In the genomic region with DNA sequence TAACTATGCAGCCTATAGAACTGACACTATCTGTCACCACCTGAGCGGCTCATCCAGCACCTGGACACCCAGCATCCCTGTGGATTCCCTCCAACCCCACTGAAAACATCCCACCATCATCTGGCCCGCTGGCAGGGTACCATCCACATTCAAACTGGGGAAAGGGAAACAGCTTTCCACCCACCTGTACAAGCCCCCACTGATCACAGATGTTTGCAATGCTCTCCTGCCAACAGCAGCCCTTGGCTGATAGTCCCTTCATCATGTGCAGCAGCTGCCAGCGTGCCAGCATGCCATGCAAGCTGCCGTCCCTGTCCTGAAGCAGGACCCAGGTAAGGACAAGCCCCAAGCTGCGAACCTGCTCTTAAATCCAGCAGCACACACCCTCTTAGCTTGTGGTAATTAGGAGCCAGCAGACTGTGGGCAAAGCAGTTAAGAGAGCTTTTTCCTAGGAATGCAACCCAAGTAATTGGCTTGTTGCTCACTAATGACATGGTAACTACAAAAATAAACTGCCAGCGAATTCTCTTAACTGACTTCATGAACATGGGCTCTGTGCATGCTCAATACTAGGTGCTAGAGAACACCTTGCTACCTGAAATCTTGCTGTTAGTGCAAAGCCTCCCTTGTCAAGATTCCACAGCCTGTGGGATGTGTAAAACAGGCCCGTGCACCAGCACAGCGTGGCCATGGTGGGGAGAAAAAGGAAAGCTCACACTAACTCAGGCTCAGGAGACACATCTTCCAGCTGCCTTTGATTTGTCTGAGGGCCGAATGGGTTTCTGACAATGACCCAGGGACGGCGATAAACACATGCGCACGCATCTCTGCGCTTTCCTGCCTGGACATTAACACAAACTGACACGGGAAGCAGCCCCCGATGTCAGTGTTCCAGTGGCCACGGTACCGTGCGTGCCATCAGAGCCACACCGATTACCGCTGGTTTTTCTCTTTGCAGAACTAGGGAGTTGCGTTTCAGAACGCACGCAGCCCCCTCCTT, we compare ENCODE assay signal across 8 mouse cellular contexts.
A peak's percentile ranks its signal among the peaks of the same experiment; 100 is the strongest.
DNase-seq lines count a peak whose midpoint lies in the region; ATAC-seq lines count a peak whose summit lies in the region.

No protein-coding gene starts in this region.

- H3K27me3 ChIP-seq in megakaryocyte, embryonic 14.5 days (replicated peaks): peaks cover 6% of the 10 kb centered on the region
- peaks cover 9% of the 10 kb centered on the region; the same call in 1 of the 2 replicates for H3K27me3 ChIP-seq in limb, embryonic 15.5 days
- H3K27me3 ChIP-seq in stomach, embryonic 15.5 days (replicated peaks): 0 out of 2 replicates have a peak, but pooled peaks cover 4% of the 10 kb centered on the region

- 21% methylated on average over 24 of the region's 24 CpGs for WGBS in limb, embryonic 15.5 days
- WGBS in stomach, embryonic 15.5 days: 43% methylated on average over 24 of the region's 24 CpGs

- no peaks in the 10 kb centered on the region for H3K4me1 ChIP-seq in megakaryocyte, embryonic 14.5 days
- H3K4me1 ChIP-seq in limb, embryonic 15.5 days: peaks cover 34% of the 10 kb centered on the region
- 0 out of 2 replicates have a peak, but pooled peaks cover 7% of the 10 kb centered on the region for H3K4me1 ChIP-seq in stomach, embryonic 15.5 days

- H3K27ac ChIP-seq in limb, embryonic 15.5 days: no peak overlapping the region
- H3K27ac ChIP-seq in stomach, embryonic 15.5 days: no peak overlapping the region

- peak overlapping the region; percentile 52 for H3K4me2 ChIP-seq in limb, embryonic 15.5 days
- peak overlapping the region; percentile 38 for H3K4me2 ChIP-seq in stomach, embryonic 15.5 days

- DNase-seq in frontal cortex, postnatal 14 days (ENCODE audit: low spot score in 2 of 2): no peak
- DNase-seq in cerebellum, adult 11-12 months: no peak
- no peak for DNase-seq in frontal cortex, postnatal 10 days (ENCODE audit: low spot score in 2 of 2)

- H3K36me3 ChIP-seq in megakaryocyte, embryonic 14.5 days (replicated peaks; ENCODE audit: low read length): no peaks in the 10 kb centered on the region
- no peaks in the 10 kb centered on the region for H3K36me3 ChIP-seq in limb, embryonic 15.5 days
- H3K36me3 ChIP-seq in stomach, embryonic 15.5 days: no peaks in the 10 kb centered on the region

- H3K9me3 ChIP-seq in megakaryocyte, embryonic 14.5 days: peaks cover 13% of the 10 kb centered on the region; the same call in 1 of the 2 replicates
- H3K9me3 ChIP-seq in limb, embryonic 15.5 days: no peaks in the 10 kb centered on the region
- no peaks in the 10 kb centered on the region for H3K9me3 ChIP-seq in stomach, embryonic 15.5 days

- 0 out of 2 replicates have a peak overlapping the region, but pooled peaks have one; percentile 18 for H3K9ac ChIP-seq in limb, embryonic 15.5 days
- no peak overlapping the region for H3K9ac ChIP-seq in stomach, embryonic 15.5 days

- H3K4me3 ChIP-seq in megakaryocyte, embryonic 14.5 days (replicated peaks): peak overlapping the region; percentile 31
- peak overlapping the region; percentile 29 for H3K4me3 ChIP-seq in limb, embryonic 15.5 days
- H3K4me3 ChIP-seq in stomach, embryonic 15.5 days (replicated peaks): peak overlapping the region; percentile 18

- peak; percentile 25; the same call in 1 of the 2 replicates for ATAC-seq in frontal cortex, adult (ENCODE audit: low TSS enrichment)
- ATAC-seq in megakaryocyte, adult 5-6 weeks (ENCODE audit: poor library complexity, severe bottlenecking): no peak
- no peak for ATAC-seq in limb, embryonic 15.5 days (ENCODE audit: insufficient number of reproducible peaks, low FRiP score, low TSS enrichment, low read depth)
- ATAC-seq in stomach, embryonic 15.5 days (ENCODE audit: insufficient read depth, low FRiP score, low read depth): no peak
